Mouse (Mus musculus): Measurements from ENCODE around the gene Crybb1. TPM values are rescaled to one million over a fixed set of nuclear protein-coding genes. Genes with fewer than 3 reads are reported as not detected.

The Crybb1 gene
- not detected for total RNA-seq (2023)

DNA sequence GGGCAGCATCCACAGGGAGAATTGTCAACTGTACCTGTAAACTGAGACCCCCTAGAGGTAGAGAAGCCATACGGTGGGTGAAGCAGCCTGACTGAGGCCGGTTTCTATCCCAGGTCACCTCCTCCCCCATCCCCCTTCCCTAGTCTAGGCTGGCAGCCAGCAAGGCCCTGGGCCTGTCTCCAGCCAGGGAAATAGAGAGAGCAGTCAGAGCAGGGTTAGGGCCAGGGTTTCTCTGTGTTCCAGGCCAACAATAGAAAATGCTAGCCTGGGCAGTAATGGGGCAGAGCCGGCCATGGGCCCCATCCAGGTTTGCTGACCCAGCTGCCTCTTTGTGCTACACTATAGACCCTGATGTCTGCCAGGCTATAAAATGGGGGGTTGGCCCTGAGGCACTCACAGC lies at the start of gene Crybb1:
TSS of gene Crybb1 (plus strand) at position 390 of the 400 bp plus-strand sequence.

DNA sequence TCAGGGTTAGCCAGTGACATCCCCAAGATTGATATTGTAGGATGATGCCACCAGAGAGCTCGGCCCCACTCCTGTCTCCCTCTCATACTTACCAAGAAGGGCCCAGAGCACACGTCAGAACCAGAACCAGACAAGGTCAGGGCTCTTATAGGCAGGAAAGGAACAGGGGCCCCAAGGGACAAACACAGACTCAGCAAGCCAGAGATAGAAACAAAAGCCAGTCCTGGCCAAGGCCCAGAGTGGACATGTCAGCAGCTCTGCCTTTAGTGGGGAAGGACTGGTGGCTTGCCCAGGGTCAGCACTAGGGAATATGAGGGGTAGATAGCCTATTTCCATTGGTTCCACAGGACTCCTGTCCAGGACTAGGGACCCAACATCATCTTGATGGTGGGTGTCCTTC lies 3.2 kb upstream of the Crybb1 start, which contains the start of gene Cryba4:
TSS of gene Cryba4 (minus strand) at position 119 of the 400 bp plus-strand sequence.

GRCm38 (mm10) chr5:112276267-112276873 lies 20.8 kb downstream of the Crybb1 start, which contains the start of gene Tpst2:
TSS of gene Tpst2 (plus strand) at chr5:112276691.

Other genes with a start within 250 kb of the Crybb1 start
- not detected for gene Cryba4, start 3.3 kb upstream of the Crybb1 start, total RNA-seq (2023)
- gene Tpst2, start 20.9 kb downstream of the Crybb1 start, total RNA-seq (2023): 178 TPM
- gene Tfip11, start 70.5 kb downstream of the Crybb1 start, total RNA-seq (2023): 69.3 TPM
- gene Srrd, start 87.2 kb downstream of the Crybb1 start, total RNA-seq (2023): 25.3 TPM
- 20.0 TPM for gene Hps4, start 87.3 kb downstream of the Crybb1 start, total RNA-seq (2023)
- gene Gm6583, start 100.2 kb downstream of the Crybb1 start, total RNA-seq (2023): not detected
- not detected for gene Asphd2, start 139.1 kb downstream of the Crybb1 start, total RNA-seq (2023)
- not detected for gene Gm6588, start 193.6 kb downstream of the Crybb1 start, total RNA-seq (2023)